Mouse (Mus musculus) right cerebral cortex, postnatal 25 days (tissue): ENCODE measurements around the gene Pabpc1l.
"Not testable (repeated sequence)": the region's sequence is repeated elsewhere in the genome, so short reads cannot be mapped to it uniquely, and the experiment has no call there.

Source experiments
- DNase-seq: peaks from one replicate; pipeline ENCODE4 v3.0.0; 2022

Gene Pabpc1l

GRCm38 (mm10) chr2:164038407-164039028 is 13.3 kb downstream of the Pabpc1l start:
- DNase-seq = no peak

GRCm38 (mm10) chr2:164040949-164041348 is 15.7 kb downstream of the Pabpc1l start:
- DNase-seq = no peak

- DNase-seq = no peak
Observed at GRCm38 (mm10) chr2:164041523-164041922, 16.3 kb downstream of the Pabpc1l start.

- DNase-seq = no peak
Observed at GRCm38 (mm10) chr2:164047197-164047690, 22.0 kb downstream of the Pabpc1l start.

DNA sequence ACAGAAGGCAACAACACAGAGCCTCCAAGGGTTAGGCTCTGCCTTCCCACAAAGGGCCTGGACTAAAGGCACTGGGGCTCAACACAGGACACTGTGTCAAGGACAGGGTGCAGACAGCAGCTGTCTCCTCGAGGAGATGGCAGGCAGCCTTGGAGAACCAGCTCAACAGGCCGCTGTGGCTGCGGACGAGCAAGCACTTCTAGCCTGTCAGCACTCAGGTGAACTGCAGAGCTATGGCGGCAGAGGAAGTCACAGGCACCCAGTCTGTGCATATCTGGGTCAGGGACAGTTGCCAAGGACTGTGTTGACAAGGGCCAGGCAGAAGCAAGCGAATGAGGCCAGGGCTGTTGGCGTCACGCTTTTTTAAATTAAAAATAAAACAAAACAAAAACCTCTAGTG is 28.5 kb downstream of the Pabpc1l start:
- no peak for DNase-seq

GRCm38 (mm10) chr2:164054671-164055070 is 29.4 kb downstream of the Pabpc1l start:
- DNase-seq = no peak

GRCm38 (mm10) chr2:164059634-164060235 is 34.5 kb downstream of the Pabpc1l start:
- no peak for DNase-seq

- no peak for DNase-seq
Observed at GRCm38 (mm10) chr2:164070142-164070764, 45.0 kb downstream of the Pabpc1l start, which contains the start of gene Stk4. TSS of gene Stk4 (plus strand) at chr2:164070322.

DNA sequence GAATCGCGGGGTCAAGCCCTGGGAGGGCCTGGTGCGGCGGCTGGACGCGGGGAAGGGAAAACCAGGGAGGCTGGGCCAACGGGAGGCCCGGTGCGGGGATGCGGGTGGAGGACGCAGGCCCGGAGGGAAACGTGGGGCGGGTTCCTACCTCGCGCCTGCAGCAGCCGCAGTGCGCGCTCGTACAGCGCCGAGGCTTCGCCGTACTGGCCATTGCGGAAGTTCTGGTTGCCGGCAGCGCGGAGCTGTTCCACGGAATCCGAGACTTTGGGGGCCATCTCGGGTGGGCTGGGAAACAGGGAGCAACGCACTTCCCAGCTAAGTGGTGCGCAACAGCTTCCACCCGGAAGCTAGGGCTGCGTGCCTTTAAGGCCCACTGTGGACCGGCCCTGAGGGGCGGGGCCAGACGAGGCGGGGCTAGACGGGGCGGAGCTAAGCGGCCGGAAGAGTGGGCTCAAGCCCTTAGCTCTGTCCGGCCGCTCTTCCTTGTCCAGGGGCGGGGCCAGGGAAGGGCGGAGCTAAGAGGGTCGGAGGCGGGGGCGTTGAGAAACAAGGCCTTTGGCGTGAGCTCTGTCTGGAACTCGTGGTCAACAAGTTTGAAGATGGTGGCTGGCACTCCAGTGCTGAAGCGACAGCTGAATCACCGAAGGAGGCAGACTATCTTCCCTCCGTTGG is 45.7 kb downstream of the Pabpc1l start, which contains the start of gene Tomm34:
TSS of gene Tomm34 (minus strand) at position 405 of the 672 bp plus-strand sequence.
- DNase-seq = peak; percentile 91

- DNase-seq = not testable (repeated sequence)
Observed at GRCm38 (mm10) chr2:164071437-164071820, 46.2 kb downstream of the Pabpc1l start.

- DNase-seq = no peak
Observed at GRCm38 (mm10) chr2:164072109-164072508, 46.9 kb downstream of the Pabpc1l start.

- no peak for DNase-seq
Observed at GRCm38 (mm10) chr2:164073120-164073519, 47.9 kb downstream of the Pabpc1l start.

GRCm38 (mm10) chr2:164073918-164074578 is 48.8 kb downstream of the Pabpc1l start:
- DNase-seq = peak; percentile 97

DNA sequence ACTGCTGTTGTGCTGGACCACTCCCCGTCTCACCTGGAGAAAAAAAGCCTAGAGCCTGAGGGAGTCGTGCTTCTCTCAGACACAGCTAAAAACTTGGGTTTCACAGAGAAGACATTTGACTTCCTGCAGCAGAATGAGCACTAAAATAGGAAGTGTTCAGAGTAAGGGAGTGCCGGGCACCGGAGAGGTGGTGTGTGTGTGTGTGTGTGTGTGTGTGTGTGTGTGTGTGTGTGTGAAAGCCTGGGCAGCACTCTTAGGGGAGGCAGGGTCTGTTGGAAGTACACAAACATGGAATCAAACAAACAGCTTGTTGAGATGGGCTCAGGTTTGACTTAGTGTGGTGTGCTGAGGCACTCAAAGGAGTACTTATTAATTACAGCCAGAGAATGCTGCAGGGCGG is 49.8 kb downstream of the Pabpc1l start:
- DNase-seq = no peak

DNA sequence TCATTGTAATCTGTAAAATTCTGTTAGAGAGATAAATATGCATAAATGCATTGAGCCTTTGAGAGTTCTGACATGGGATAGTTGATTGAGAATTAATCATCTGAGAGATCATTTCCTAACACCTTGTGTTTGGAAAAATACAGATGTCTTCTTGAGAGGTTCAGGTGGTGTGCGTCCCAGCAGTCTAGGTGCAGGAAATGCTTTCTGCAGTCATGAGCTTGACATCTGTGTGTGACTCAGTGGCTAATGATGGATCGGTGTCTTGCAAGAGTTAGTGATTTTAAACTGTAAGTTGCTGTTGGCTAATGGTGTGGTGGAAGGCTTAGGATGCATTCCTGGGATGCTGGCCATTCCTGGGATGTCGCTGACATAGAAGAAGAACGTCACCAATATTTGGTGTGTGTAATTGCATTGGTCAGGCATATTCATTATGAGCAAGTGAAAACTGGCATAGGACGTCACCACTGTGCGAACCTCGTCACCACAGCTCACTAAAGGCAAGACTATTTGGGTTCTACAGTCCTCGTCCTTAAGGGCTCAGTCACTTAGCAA is 51.7 kb downstream of the Pabpc1l start:
- no peak for DNase-seq

- DNase-seq = no peak
Observed at GRCm38 (mm10) chr2:164077875-164078274, 52.6 kb downstream of the Pabpc1l start.

DNA sequence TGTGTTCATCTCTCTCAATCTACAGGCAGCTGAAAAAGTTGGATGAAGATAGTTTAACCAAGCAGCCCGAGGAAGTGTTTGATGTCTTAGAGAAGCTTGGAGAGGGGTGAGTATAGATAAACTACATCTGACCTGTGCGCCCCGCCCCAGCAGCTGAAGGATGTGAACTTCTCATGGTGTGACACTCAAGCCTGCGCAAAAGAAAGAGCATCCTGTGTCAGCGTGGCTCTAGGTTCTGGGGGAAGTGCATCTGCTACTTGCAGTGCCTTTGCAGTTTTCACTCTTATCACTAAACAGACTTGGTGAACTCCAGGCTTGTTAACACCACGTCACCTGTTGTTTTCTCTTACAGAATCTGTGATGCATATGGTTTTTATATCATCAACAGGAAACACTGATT is 54.2 kb downstream of the Pabpc1l start:
- DNase-seq = no peak

- no peak for DNase-seq
Observed at GRCm38 (mm10) chr2:164081577-164081976, 56.3 kb downstream of the Pabpc1l start.

DNA sequence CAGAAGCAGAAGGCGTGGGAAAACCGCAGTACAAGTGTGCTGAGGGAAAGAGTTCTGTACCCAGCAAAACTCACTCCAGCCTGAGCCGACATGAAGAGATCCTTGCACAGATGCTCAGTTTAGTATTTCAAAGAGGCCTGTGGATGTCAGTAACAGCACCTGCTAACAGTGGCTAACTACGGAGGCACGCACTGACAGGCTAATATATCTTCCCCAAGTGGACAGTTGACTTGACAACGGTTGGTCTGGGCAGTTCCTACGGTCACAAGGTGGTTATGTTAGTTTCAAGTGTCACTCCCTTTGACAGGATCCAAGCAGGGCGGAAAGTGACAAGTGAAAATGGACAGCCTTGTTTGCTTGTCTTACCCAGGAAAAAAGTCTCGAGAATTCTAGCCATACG is 56.9 kb downstream of the Pabpc1l start:
- no peak for DNase-seq

- DNase-seq = no peak
Observed at GRCm38 (mm10) chr2:164083609-164084341, 58.5 kb downstream of the Pabpc1l start.

- DNase-seq = no peak
Observed at GRCm38 (mm10) chr2:164084342-164084700, 59.1 kb downstream of the Pabpc1l start.
